Mouse (Mus musculus): ENCODE results near the gene Dach2. TPM values are rescaled to one million over a fixed set of nuclear protein-coding genes. Genes with fewer than 3 reads are reported as not detected.
"Not testable (repeated sequence)": the region's sequence is repeated elsewhere in the genome, so short reads cannot be mapped to it uniquely, and the experiment has no call there.

The Dach2 gene
- polyA plus RNA-seq (2016; fragmentation: Nextera tagmentation; extraction: Ambion mirVana), result 8.2 and 8.6 TPM in 2 replicates

DNA sequence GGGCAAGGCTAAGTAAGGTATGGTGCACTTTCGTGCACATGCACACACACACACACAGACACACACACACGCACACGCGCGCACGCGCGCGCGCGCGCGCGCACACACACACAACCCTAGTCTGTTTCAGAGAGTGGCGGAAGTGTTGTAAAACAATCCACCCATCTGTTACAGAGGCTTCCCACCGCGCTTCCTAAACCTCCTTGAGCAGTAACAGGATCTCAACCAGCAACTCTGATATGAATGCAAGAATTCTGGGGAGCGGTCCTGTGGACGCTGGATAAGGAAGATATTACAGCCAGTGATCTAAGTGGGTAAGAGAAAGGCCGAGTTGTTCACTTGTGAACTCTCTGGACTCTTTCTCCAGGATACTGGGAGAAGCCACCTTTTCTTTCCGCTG is at the start of gene Dach2:
Gene Dach2 (plus strand): TSS at position 107 of the 400 bp plus-strand sequence.
- Histone ChIP-seq H3K9ac (no peak within 1 kb of the TSS), H3K27me3 (replicated peaks) (no peaks in the 10 kb centered on the region), H3K4me3 (peak within 1 kb of the TSS; percentile 40), H3K4me2 (replicated peaks) (peak within 1 kb of the TSS; percentile 64), H3K4me1 (no peaks in the 10 kb centered on the region), H3K36me3 (no peaks in the 10 kb centered on the region), H3K27ac (no peak within 1 kb of the TSS), H3K9me3 (no peaks in the 10 kb centered on the region)
- ATAC-seq (ENCODE audit: low FRiP score, low read depth), result peak; percentile 67
- 29% methylated on average over 21 of the region's 21 CpGs for WGBS

DNA sequence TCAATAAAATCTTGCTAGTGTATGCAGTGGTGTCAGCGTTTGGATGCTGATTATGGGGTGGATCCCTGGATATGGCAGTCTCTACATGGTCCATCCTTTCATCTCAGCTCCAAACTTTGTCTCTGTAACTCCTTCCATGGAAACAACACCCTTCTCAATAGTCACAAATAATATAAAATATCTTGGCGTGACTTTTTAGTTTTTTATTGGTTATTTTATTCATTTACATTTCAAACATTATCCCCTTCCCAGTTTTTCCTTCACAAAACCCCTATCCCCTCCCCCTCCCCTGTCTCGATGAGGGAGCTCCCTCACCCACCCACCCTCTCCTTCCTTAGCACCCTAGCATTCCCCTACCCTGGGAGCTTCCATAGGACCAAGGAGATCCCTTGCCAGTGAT is 44.9 kb upstream of the Dach2 start:
- H3K9ac ChIP-seq; H3K4me3 ChIP-seq; H3K4me2 ChIP-seq (replicated peaks); H3K36me3 ChIP-seq; H3K4me1 ChIP-seq; H3K9me3 ChIP-seq; H3K27ac ChIP-seq; H3K27me3 ChIP-seq (replicated peaks); ATAC-seq (ENCODE audit: low FRiP score, low read depth): not testable (repeated sequence)
- 81% methylated on average over 2 of the region's 3 CpGs for WGBS

DNA sequence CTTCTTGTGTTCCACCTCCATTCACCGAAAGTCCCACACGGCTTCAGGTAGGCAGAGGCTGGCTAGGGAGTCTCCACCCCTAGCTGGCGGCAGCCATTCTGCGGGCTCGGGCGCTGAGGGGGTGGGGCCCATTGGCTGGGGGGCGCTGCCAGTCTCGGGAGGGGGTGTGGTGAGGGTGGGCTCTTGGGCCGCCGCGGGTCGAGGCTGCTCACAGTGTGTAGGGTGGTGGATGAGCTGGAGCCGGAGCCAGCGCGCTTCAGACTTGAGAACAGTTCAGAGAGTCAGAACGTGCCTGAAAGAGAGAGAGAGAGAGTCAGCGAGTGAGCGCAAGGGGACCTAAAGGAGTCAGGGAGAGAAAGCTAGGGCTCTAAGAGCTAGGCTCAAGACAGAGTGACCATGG is 721 bp downstream of the Dach2 start:
- Histone ChIP-seq H3K9me3 (no peaks in the 10 kb centered on the region), H3K4me2 (replicated peaks) (peak overlapping the region; percentile 64), H3K36me3 (no peaks in the 10 kb centered on the region), H3K9ac (no peak overlapping the region), H3K27ac (no peak overlapping the region), H3K27me3 (replicated peaks) (no peaks in the 10 kb centered on the region), H3K4me1 (no peaks in the 10 kb centered on the region), H3K4me3 (peak overlapping the region; percentile 40)
- WGBS, result 19% methylated on average over 18 of the region's 18 CpGs
- peak; percentile 98 for ATAC-seq (ENCODE audit: low FRiP score, low read depth)

DNA sequence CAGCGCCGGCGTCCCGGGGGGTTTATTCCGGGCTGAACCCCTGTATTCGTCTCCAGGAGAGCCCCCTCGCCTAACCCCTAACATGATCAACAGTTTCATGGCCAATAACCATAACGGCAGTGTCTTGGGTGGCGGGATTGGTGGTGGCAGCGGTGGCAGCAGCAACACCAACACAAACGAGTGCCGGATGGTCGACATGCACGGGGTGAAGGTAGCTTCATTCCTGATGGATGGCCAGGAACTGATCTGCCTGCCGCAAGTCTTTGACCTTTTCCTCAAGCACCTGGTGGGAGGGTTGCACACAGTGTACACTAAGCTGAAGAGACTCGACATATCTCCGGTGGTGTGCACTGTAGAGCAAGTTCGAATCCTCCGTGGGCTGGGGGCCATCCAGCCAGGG is 1.2 kb downstream of the Dach2 start:
- Histone ChIP-seq H3K4me2 (replicated peaks) (peak overlapping the region; percentile 64), H3K9me3 (no peaks in the 10 kb centered on the region), H3K4me1 (no peaks in the 10 kb centered on the region), H3K27me3 (replicated peaks) (no peaks in the 10 kb centered on the region), H3K9ac (no peak overlapping the region), H3K4me3 (peak overlapping the region; percentile 40), H3K36me3 (no peaks in the 10 kb centered on the region), H3K27ac (no peak overlapping the region)
- WGBS, result 18% methylated on average over 19 of the region's 19 CpGs
- ATAC-seq (ENCODE audit: low FRiP score, low read depth), result peak; percentile 49

DNA sequence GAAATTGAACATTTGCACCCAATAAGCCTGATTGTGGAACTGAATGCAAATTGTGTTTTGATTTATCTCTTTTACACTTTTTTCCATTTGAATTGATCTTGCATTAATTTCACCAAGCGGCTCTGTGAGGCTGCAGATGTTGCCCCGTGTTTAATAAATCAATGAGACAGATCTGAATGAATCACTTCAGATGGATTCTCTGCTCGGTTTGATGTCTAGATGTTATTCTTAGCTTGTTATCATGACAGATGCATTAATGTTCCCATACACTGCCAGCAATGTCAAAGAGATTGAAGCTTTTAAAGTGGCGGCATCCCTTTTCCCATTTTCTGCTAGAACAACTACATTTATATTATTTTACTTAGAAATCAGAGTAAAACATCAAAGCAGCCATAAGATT is 7.0 kb downstream of the Dach2 start:
- Histone ChIP-seq H3K4me1 (no peaks in the 10 kb centered on the region), H3K4me3 (no peak overlapping the region), H3K9me3 (no peaks in the 10 kb centered on the region), H3K27ac (no peak overlapping the region), H3K27me3 (replicated peaks) (no peaks in the 10 kb centered on the region), H3K36me3 (no peaks in the 10 kb centered on the region), H3K4me2 (replicated peaks) (no peak overlapping the region), H3K9ac (no peak overlapping the region)
- ATAC-seq (ENCODE audit: low FRiP score, low read depth), result no peak
- WGBS, result 30% methylated on average over 4 of the region's 4 CpGs

DNA sequence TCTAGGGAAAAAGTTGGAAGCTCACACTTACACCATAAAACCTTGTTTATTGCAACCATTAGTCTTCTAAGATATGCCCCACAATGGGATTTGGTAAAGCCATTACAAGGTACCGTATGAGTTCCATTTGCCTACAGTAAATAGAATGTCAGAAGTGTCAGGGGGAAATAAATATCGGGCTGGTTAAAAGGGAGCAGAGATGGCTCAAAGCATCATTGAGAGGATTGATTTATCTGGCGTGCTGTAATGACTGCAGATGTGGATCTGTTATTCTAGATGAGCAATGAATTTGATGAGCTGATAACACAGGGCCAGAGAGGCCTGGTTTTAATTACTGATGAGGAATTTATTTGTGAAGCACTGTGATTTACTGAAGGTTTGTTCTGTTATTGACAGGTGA is 40.8 kb downstream of the Dach2 start:
- H3K4me3 ChIP-seq, result no peak overlapping the region
- no peaks in the 10 kb centered on the region for H3K27me3 ChIP-seq (replicated peaks)
- H3K4me2 ChIP-seq (replicated peaks), result no peak overlapping the region
- no peaks in the 10 kb centered on the region for H3K9me3 ChIP-seq
- no peaks in the 10 kb centered on the region for H3K4me1 ChIP-seq
- no peaks in the 10 kb centered on the region for H3K36me3 ChIP-seq
- H3K27ac ChIP-seq, result no peak overlapping the region
- 35% methylated on average over 3 of the region's 3 CpGs for WGBS
- no peak overlapping the region for H3K9ac ChIP-seq
- no peak for ATAC-seq (ENCODE audit: low FRiP score, low read depth)

DNA sequence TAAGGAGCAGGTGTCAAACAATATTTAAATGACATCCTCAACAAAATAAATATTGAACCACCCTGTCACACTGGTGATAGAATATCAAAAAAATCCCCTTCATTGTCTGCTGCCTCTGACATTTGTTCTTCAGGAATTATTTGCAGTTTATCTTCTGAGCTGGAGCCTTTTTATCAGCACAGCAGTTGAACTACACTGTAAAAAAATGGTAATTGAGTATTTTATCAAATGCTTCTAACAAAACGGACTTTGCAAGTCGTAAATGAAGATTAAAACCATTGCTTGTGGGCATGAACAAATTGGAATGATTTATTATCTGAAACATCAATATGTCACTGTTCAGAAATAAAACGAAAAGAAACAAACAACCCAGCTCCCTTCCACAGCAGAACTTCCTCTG is 97.1 kb downstream of the Dach2 start:
- no peaks in the 10 kb centered on the region for H3K4me1 ChIP-seq
- no peaks in the 10 kb centered on the region for H3K27me3 ChIP-seq (replicated peaks)
- H3K9ac ChIP-seq, result no peak overlapping the region
- no peaks in the 10 kb centered on the region for H3K36me3 ChIP-seq
- H3K9me3 ChIP-seq, result no peaks in the 10 kb centered on the region
- no peak overlapping the region for H3K4me3 ChIP-seq
- H3K4me2 ChIP-seq (replicated peaks), result no peak overlapping the region
- no peak overlapping the region for H3K27ac ChIP-seq
- ATAC-seq (ENCODE audit: low FRiP score, low read depth), result no peak
- WGBS, result 33% methylated on average over 3 of the region's 3 CpGs

DNA sequence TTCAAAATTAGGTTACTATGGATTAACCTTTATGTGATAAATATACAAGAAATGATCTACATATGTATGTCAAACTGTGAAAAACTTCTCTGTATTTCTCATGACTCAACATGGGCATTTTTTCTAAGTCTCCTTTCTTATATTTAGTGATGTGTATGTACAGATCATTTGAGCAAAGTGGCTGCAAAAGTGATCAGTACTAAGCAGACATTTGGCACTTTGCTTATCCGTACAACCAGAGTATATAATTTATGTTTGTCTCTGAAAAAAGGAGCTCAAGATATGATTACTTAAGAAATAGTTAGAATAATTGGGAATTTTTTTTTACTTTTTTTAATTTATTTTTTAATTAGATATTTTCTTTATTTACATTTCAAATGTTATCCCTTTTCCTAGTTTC is 111.4 kb downstream of the Dach2 start:
- ATAC-seq (ENCODE audit: low FRiP score, low read depth), result no peak
- WGBS, result 80% methylated on average over 1 of the region's 1 CpGs

DNA sequence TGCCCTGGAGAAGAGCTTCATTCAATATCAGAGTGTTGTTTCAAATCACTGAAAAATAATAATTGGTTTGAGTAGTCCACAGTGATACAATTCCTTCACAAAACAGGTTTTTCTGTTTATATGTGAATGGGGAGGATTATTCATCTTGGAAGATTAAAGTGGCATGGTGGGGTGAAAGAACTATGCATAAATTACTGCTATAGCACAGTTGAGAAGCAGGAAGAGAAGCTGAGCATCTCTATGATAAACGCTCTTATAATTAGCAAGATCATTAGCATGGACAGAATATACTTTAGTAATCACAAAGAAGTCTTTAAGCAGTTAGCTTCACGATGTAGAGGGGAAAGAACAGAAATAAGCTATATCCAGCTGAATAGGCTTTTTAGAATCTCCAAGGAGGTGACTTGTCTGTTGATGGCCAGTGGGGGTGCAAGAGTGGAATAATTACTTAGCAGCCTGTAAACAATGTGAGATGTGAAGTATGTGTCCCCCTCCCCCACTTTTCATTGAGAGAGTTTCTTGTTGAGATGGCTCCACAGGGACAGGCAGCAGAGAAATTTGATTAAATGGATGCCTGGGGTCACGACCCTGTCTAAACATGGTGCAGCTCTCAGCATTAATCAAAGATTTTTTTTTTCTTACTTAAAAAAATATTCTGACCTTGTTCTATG is 124.3 kb downstream of the Dach2 start:
- no peaks in the 10 kb centered on the region for H3K36me3 ChIP-seq
- no peaks in the 10 kb centered on the region for H3K27me3 ChIP-seq (replicated peaks)
- WGBS, result 39% methylated on average over 3 of the region's 3 CpGs
- H3K4me2 ChIP-seq (replicated peaks), result no peak overlapping the region
- H3K4me1 ChIP-seq, result no peaks in the 10 kb centered on the region
- H3K9me3 ChIP-seq, result no peaks in the 10 kb centered on the region
- no peak overlapping the region for H3K27ac ChIP-seq
- H3K9ac ChIP-seq, result no peak overlapping the region
- H3K4me3 ChIP-seq, result no peak overlapping the region
- 0 out of 2 replicates have a peak, but pooled peaks have one; percentile 33 for ATAC-seq (ENCODE audit: low FRiP score, low read depth)

More for the DNA sequence above, 111.4 kb downstream of the Dach2 start:
- Histone ChIP-seq H3K27me3 (replicated peaks) (no peaks in the 10 kb centered on the region), H3K4me2 (replicated peaks) (no peak overlapping the region), H3K9me3 (no peaks in the 10 kb centered on the region), H3K27ac (no peak overlapping the region), H3K36me3 (no peaks in the 10 kb centered on the region), H3K4me3 (no peak overlapping the region), H3K4me1 (no peaks in the 10 kb centered on the region), H3K9ac (no peak overlapping the region)

DNA sequence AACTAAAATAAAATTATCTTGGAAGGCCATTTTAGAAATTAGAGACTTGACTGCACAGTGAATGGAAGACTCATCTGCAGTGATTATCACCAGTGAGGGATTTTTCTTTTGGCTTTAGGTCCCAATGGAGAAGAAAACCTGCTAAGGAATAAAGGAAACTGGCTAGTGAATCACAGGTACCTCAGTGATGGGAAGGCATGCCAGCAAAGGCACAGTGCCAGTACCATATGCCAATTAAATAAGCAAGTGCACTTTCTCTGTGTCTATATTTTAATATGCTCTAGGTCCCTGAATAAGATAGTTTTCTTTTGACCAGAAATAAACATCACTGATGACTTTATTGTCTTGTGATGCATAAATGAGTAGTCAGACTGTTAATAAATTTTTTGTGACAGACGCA is 184.8 kb downstream of the Dach2 start:
- Histone ChIP-seq H3K4me2 (replicated peaks) (no peak overlapping the region), H3K9me3 (no peaks in the 10 kb centered on the region), H3K4me1 (no peaks in the 10 kb centered on the region), H3K4me3 (no peak overlapping the region), H3K9ac (no peak overlapping the region), H3K27me3 (replicated peaks) (no peaks in the 10 kb centered on the region), H3K36me3 (no peaks in the 10 kb centered on the region), H3K27ac (no peak overlapping the region)
- WGBS, result 71% methylated on average over 1 of the region's 1 CpGs
- no peak for ATAC-seq (ENCODE audit: low FRiP score, low read depth)

DNA sequence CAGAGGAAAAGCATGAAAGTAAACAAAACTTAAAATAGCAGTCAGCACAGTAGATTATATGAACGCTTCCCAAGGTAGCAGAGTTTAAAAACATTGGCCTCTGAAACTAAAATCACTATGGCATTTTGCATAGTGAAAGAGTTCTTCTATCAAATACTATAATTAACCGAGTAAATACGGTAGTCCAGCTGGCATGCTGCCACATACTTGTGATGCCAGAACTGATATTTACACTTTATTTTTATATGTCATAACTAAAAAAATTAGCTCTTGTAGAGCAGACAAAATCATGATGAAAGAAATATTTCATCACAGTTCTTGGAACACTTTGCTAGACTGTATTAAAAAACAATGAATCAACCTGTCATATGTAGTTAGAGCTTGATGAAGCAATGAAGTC is 247.8 kb downstream of the Dach2 start:
- Histone ChIP-seq H3K36me3 (no peaks in the 10 kb centered on the region), H3K9me3 (no peaks in the 10 kb centered on the region), H3K9ac (no peak overlapping the region), H3K4me1 (no peaks in the 10 kb centered on the region), H3K27me3 (replicated peaks) (no peaks in the 10 kb centered on the region), H3K4me2 (replicated peaks) (no peak overlapping the region), H3K4me3 (no peak overlapping the region), H3K27ac (no peak overlapping the region)
- 78% methylated on average over 3 of the region's 3 CpGs for WGBS
- ATAC-seq (ENCODE audit: low FRiP score, low read depth), result no peak

DNA sequence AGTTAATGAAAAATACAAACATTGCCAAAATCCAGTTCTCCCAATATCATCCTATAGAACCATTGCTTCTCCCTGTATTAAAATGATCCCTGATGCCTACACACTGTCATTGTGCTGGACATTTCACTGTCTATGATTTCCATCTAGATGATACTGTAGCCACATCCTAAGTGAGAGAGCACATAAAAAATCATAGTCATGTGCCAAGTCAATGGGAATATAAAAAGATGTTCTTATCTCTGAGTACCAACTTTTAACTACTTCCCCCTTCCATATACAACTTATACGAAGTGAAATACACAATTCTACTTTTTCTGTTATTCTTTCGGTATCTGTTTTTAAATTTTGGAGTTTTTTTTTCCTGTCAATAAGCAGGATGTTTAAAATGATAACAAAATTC is 266.6 kb downstream of the Dach2 start:
- Histone ChIP-seq H3K27me3 (replicated peaks) (no peaks in the 10 kb centered on the region), H3K4me1 (no peaks in the 10 kb centered on the region), H3K4me2 (replicated peaks) (no peak overlapping the region), H3K36me3 (no peaks in the 10 kb centered on the region), H3K9ac (no peak overlapping the region), H3K4me3 (no peak overlapping the region), H3K27ac (no peak overlapping the region), H3K9me3 (no peaks in the 10 kb centered on the region)
- ATAC-seq (ENCODE audit: low FRiP score, low read depth), result no peak
- 85% methylated on average over 2 of the region's 2 CpGs for WGBS

DNA sequence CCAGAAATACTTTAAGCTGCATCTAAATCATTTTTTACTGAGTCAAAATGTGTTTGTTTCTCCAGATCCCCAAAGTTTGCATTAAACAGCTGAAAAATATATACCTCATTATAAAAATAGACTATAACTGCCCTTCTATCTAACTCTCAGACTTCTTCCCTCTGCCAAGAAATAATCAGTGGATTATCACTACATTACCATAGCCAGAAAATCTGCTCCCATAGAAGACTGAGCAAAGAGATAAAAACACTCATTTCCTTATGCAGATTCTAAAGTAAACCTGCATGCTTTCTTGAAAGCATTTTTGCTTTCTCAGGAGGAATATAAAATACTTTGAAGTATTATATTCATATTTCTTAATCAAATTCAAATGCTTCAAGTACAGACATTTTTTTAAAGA is 368.8 kb downstream of the Dach2 start:
- Histone ChIP-seq H3K9ac (no peak overlapping the region), H3K4me3 (no peak overlapping the region), H3K9me3 (no peaks in the 10 kb centered on the region), H3K4me2 (replicated peaks) (no peak overlapping the region), H3K27me3 (replicated peaks) (no peaks in the 10 kb centered on the region), H3K4me1 (no peaks in the 10 kb centered on the region), H3K27ac (no peak overlapping the region), H3K36me3 (no peaks in the 10 kb centered on the region)
- ATAC-seq (ENCODE audit: low FRiP score, low read depth), result no peak

All from neural tube, embryonic 12.5 days (tissue).